Mouse (Mus musculus) granulocyte monocyte progenitor cell, adult 5-6 weeks (primary cell): ENCODE measurements around the gene Adamts4. TPM values are rescaled to one million over a fixed set of nuclear protein-coding genes. Genes with fewer than 3 reads are reported as not detected.

Source experiments
- ATAC-seq: replicated peaks from 2 replicates; pipeline ENCODE4 v1.8.0; 2016; ENCODE audit warnings: mild to moderate bottlenecking, moderate TSS enrichment, inconsistent platforms; ENCODE audit not compliant: poor library complexity, severe bottlenecking
- total RNA-seq, 2 experiments: library from RNA; stranded (forward) in 1 of 2; stranded (reverse) in 1 of 2; fragments of 200-712, 200-1000 nt in 1 of 2; fragments of >200 nt in 1 of 2; fragmentation: Nextera tagmentation in 1 of 2; gene quantifications; 2 replicates each; pipeline ENCODE4 v1.2.3; 2014 to 2017

Adamts4 gene
- total RNA-seq, 2 experiments from 2014 or later, result not detected

DNA sequence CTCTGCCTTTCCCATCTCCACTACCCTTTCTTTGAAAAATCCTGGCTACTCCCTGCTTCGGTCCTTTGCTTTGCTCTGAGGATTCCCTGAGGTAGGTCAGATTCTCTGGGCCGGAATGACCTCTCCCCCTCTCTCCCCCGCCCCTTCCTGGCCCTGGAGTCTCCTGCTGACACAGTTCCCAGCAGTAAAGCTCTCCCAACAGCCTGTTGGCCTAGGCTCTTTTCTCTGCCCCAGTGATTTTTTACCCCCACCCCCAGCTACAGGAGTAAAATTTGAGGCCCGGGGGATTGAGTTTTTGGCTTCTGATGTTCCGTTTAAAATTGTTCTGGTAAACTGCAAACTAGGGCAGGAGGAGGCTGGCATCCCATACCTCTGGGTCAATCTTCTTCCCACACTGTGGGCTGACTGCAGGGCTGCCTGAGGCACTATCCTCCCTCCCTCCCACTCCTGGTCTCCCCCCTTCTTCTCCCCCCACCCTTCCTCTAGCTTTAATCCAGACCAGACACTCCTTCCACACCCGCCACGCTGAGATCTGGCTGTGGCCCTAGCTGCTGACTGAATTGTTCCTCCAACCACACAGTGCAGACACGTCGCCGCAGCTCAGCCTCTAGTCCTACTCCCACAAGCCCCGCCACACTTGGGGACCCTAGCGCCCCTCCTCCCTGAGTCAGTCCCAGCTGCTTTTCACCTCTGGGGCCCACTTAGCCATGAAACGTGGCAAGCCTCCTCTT lies 1.5 kb downstream of the Adamts4 start:
- ATAC-seq, result no peak

GRCm38 (mm10) chr1:171252415-171252814 lies 2.2 kb downstream of the Adamts4 start:
- ATAC-seq, result no peak

- no peak for ATAC-seq
Observed at GRCm38 (mm10) chr1:171256095-171256818, 6.0 kb downstream of the Adamts4 start.

GRCm38 (mm10) chr1:171256937-171257548 lies 6.8 kb downstream of the Adamts4 start:
- peak; percentile 39; the same call in 1 of the 2 replicates for ATAC-seq

DNA sequence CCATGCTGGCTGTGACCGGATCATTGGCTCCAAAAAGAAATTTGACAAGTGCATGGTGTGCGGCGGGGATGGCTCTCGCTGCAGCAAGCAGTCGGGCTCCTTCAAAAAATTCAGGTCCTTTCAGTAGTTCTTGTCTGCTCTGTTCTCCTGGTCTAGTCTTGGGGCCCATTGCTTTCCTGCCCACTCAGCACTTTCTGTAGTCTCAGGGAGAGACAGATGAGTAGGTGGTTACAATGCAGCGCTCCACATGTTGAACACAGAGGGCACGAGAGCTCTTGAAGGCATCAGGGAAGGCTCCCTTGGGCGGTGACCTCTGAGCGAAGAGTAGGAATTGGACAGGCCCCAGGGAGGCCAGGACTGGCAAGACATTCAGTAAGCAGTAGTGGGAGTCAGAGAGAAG lies 7.6 kb downstream of the Adamts4 start:
- ATAC-seq, result no peak

DNA sequence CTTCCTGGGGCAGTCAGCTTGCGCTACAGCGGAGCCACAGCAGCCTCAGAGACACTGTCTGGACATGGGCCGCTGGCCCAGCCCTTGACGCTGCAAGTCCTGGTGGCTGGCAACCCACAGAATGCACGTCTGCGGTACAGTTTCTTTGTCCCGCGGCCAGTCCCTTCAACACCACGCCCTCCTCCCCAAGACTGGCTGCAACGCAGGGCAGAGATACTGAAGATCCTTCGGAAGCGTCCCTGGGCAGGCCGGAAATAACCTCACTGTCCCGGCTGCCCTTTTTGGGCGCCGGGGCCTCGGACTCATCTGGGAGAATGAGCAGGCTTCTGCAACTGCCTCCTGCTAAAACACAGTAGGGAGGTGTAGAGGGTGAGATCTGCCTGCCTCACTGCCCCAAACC lies 8.7 kb downstream of the Adamts4 start:
- no peak for ATAC-seq

DNA sequence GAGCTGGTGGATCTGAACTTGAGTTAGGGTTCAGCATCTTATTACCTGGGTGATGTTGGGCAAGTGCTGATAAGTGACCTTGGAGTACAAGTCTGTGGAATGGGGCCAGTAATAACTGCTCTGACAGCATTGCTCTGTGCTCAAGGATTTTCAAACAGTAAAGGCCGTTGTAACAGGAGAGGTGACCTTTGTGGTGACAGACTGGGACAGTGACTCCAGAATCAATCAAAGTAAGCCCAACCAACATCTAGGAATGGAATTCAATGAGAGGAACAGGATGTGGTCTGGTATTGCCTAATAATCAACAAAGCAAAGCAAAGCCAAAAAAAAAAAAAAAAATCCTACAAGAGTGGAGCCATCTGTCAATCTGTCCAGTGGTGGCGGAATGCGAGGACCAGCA lies 10.1 kb downstream of the Adamts4 start:
- peak; percentile 50 for ATAC-seq

- peak; percentile 66 for ATAC-seq
Observed at GRCm38 (mm10) chr1:171262594-171263130, 12.4 kb downstream of the Adamts4 start.

DNA sequence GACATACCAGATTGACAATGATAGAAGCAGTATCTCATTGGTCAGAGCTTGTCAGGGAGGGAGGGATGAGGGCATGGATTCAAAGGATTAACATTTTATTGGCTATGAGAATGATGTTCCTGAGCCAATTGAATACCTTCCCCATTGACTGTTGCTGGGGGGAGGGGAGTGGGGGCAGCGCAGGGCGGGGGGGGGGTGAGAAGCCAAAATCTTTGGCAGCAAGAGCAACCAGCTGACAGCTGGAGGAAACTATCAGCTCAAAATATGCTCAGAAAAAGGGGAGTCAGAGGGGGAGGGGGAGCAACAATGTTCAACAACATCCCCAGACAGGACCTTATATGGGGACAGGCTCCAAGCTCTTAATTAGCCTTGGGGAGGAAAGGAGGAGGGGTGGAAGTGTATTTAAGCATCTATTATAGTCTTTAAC lies 13.0 kb downstream of the Adamts4 start:
- no peak for ATAC-seq

GRCm38 (mm10) chr1:171263666-171264461 lies 13.6 kb downstream of the Adamts4 start:
- ATAC-seq, result peak; percentile 18; the same call in 1 of the 2 replicates

DNA sequence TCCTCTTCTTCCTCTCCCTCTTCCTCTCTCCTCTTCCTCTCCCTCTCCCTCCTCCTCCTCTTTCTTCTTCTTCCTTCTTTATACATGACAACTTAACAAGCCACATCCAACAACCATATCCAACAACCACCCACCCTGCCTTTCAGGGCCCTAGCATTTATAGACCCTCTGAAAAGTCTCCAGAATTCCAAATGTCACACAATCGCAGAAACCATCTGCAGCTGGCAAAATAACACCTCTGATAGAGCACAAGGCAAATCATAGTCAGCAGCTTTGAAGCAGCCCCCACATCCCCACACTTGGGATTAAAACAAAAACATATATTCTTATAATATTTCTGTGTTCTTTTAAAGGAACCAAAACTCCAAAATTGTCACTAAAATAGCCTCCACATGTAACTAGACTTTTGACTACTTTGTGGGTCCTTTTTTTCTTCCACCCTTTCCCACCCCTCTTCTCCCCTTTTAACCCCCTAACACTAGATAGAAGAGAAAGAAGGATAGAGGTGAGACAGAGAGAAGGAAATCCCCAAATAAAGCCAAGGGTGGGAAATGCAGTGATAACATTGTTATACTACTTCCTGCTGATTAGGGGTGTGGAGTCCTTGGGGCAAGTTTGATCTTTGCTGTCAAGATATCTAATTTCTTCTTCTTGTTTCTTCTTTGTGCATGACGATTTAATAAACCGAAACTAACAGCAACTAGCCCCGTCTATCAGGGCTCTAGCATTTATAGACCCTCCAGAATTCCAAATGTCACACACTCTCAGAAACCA lies 15.9 kb downstream of the Adamts4 start:
- no peak for ATAC-seq

- ATAC-seq, result no peak
Observed at GRCm38 (mm10) chr1:171268341-171268740, 18.1 kb downstream of the Adamts4 start.

DNA sequence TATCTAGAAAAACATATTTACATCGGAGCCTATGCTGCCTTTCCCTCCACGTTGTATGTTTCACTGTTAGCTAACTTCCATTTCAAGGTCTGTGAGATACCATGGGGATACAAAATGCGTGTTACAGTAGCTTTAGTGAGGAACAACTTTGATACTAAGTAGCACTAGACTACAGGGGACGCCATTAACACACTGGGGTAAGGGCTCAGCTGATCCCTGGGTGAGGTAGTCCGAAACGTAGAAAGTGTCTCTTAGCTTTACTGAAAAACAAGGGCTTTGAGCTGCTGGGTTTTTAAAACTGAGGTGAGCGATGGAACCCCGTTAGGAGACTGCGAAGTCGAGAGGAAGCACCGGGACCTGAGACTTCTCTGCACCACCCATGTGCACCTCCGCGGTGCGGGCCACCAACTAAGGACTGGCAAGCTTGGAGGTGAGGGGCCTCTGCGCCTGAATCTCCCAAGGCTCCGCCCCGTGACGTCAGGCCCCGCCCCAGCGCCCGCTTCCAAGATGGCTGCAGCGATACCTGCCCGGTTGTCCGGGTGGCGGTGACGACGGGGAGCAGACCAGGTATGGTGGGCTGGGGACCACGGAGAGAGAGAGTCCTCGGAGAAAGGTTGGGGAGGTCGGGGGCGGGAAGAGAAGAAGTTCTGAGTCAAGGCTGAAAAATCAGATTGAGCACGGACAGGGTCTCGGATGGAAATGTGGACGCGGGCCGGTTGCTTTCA lies 19.8 kb downstream of the Adamts4 start, which contains the start of gene B4galt3:
Gene B4galt3 (plus strand): TSS at position 481 of the 725 bp plus-strand sequence.
- ATAC-seq, result peak; percentile 88

DNA sequence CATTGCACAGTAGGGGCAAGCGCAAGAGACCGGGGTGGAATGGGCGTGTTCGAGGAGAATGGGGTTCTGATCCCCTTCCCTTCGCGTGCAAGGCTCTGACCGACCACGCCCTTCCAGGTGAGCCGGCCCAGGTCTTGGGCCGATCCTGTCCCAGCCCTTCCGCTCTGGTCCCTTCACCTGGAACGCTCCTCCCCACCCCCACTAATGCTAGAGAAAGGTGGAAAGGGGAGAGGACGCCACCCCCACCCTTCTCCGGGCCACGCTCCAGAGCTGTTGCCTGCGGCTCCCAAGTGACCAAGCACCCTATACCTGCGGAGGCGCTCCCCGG lies 20.3 kb downstream of the Adamts4 start:
- ATAC-seq, result peak; percentile 28

- ATAC-seq, result no peak
Observed at GRCm38 (mm10) chr1:171271196-171271595, 21.0 kb downstream of the Adamts4 start.

DNA sequence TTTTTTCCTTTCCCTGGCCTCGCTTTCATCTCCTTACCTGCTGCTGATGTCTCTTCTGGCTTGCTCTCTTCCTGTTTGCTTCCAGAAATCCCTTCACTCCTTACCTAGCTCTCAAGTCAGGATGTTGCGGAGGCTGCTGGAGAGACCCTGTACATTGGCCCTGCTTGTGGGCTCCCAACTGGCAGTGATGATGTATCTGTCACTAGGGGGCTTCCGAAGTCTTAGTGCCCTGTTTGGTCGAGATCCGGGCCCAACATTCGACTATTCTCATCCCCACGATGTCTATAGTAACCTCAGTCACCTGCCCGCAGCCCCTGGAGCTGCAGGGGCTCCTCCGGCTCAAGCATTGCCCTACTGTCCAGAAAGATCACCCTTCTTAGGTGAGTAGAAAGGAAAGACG lies 21.4 kb downstream of the Adamts4 start:
- 0 out of 2 replicates have a peak, but pooled peaks have one; percentile 12 for ATAC-seq

- ATAC-seq, result peak; percentile 47
Observed at GRCm38 (mm10) chr1:171272086-171272485, 21.9 kb downstream of the Adamts4 start.

DNA sequence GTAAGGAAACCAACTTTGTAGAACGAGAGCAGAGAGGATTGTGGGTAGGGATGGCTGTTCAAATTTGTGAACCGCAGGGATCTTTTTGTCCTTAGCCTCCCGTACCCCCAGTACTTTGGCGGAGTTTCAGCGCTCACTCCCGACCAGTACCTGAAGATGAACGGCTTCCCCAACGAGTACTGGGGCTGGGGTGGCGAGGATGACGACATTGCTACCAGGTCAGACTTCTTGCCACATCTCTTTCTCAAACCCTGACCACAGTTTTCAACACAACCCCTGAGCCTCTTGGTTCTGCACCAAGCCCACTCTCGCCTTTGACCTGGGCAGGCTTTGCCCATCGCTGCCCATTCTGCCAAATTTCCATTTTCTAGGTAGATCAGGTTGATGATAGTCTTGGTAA lies 23.9 kb downstream of the Adamts4 start:
- ATAC-seq, result peak; percentile 63
